Mouse (Mus musculus): ENCODE results near the gene Gadd45a. TPM values are rescaled to one million over a fixed set of nuclear protein-coding genes. Genes with fewer than 3 reads are reported as not detected.

Gadd45a gene
- total and polyA plus RNA-seq, 3 experiments, result 12.5 to 26.2 (median 19.5) TPM

DNA sequence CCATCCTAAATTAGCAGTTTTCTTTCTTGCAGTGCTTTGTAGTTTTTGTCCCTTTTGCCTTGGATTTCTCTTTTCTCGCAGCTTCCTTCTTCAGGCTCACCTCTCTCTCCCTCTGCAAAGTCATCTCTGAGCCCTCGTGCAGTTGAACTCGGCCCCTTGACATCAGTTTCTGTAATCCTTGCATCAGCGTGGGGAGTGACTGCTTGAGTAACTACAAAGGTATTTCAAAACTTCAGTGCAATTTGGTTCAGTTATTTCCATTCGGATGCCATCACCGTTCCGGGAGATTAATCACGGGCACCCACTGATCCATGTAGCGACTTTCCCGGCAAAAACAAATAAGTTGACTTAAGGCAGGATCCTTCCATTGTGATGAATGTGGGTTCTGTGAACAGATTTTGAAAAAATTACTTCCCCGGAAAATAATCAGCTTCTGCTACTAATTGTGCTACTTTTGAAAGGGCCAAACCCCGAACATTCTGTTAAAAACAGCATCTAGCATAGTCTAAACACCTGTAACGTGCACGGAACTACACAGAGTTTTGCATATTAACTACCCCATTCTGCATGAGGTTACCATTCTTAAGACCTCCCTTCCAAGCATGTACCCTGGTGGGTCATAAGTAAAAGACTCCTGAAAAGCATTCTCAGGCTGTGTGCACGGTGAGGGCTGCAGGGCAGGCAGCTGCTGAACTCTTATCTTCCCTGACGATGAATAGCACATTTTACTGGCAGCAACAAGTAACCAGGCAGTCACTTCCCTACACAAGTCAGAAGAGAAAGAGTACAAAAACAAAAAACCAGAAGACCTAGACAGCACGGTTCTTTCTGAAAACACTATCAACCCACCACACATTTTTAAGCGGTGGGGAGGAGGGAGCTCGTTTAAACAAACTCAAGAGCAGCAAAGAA is 1.6 kb downstream of the Gadd45a start:
- dilution Hi-C loops (cut with MboI; ENCODE audit: extremely low pct_ligation_motif_present, extremely low pct_unique_long_range_greater_than_20kb, low sequenced_read_pairs) (no loop called here), in situ Hi-C loops (cut with MboI; ENCODE audit: low pct_ligation_motif_present, low pct_unique_long_range_greater_than_20kb, low sequenced_read_pairs) (no loop called here)
- H3K9me3 ChIP-seq (replicated peaks; ENCODE audit: low read length), result no peaks in the 10 kb centered on the region
- H3K79me2 ChIP-seq (replicated peaks; ENCODE audit: control insufficient read depth, extremely low read depth, insufficient read depth, poor library complexity, severe bottlenecking), result no peaks in the 10 kb centered on the region; the same call in 1 of the 2 replicates
- peaks cover 5 to 26% of the 10 kb centered on the region in 2 experiments for H3K4me1 ChIP-seq (ENCODE audit: control insufficient read depth in 1 of 2, insufficient read depth in 2 of 2)
- peak overlapping the region; percentile 98 for H3K9ac ChIP-seq (ENCODE audit: insufficient read depth, low read depth)
- peak; percentile 64 for DNase-seq (ENCODE audit: extremely low read depth)
- peak overlapping the region; percentile 88 for H3K27ac ChIP-seq (ENCODE audit: insufficient read depth, low read depth)
- H3K4me2 ChIP-seq (ENCODE audit: insufficient read depth, low read depth, poor library complexity, severe bottlenecking), result peak overlapping the region; percentile 65
- peaks cover 4 to 7% of the 10 kb centered on the region in 2 experiments for H3K36me3 ChIP-seq (replicated peaks in 1 of 2; ENCODE audit: control insufficient read depth in 1 of 2, insufficient read depth in 1 of 2, low read length in 1 of 2)
- peak overlapping the region; percentile 41 to 99 (median 86) for H3K4me3 ChIP-seq (replicated peaks in 1 of 3; ENCODE audit: low read depth in 2 of 3, low read length in 2 of 3, poor library complexity in 1 of 3)
- no peaks in the 10 kb centered on the region for H3K27me3 ChIP-seq (replicated peaks)
- peak; percentile 74; the same call in 1 of the 2 replicates for TF ChIP-seq MXI1 (IDR thresholded peaks at IDR 0.05; ENCODE audit: low read depth, low read length)
- TF ChIP-seq CHD1 (IDR thresholded peaks at IDR 0.05; ENCODE audit: low read depth, low read length), result 0 out of 2 replicates have a peak, but pooled peaks have one; percentile 42
- no peak for TF ChIP-seq JUND (conservative IDR thresholded peaks at IDR 0.05; ENCODE audit: low read depth, low read length)
- 0 out of 2 replicates have a peak, but pooled peaks have one; percentile 37 for TF ChIP-seq BHLHE40 (IDR thresholded peaks at IDR 0.05; ENCODE audit: low read depth, low read length)
- TF ChIP-seq TCF12 (IDR thresholded peaks at IDR 0.05; ENCODE audit: low read depth, low read length), result peak; percentile 31; the same call in 1 of the 2 replicates
- TF ChIP-seq MYC (IDR thresholded peaks at IDR 0.05; ENCODE audit: low read depth, low read length), result no peak; the same call in 1 of the 2 replicates

DNA sequence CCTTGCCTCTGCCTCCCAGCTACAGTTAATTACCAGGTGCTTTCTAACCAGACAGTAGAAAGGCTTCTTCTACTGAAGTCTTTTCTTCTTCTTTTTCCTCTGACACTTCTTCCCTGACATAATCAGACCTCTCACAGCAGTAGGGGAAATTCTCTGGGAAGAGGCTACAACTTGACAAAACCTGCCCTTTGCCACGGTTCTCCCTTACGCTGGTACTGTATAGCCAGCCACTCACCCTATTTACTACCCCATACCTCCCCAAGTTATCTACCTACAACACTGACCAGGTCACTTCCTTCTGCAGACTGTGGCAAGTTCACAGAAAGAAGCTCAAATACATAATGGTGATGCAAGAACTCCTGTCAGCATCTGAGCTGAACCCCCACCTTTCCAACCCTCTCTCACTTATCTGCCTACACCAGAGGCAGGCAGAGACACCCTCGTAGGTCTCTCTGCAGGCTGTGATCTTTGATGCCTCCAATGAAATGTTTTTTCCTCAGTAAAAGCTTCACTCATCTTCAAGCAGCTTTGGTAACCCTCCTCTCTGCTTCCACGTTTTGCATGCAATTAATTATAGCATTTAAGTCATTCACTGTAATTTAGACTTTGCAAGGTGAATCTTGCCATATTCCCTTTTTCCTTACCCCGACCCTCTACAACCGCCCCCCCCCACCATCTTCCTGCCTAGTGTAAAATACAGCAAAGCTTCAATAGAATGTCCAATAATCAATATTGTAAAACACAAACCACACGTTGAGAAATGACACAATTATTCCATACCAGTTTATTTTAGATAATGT is 2.7 kb downstream of the Gadd45a start:
- dilution Hi-C loops (cut with MboI; ENCODE audit: extremely low pct_ligation_motif_present, extremely low pct_unique_long_range_greater_than_20kb, low sequenced_read_pairs) (no loop called here), in situ Hi-C loops (cut with MboI; ENCODE audit: low pct_ligation_motif_present, low pct_unique_long_range_greater_than_20kb, low sequenced_read_pairs) (no loop called here)
- H3K27ac ChIP-seq (ENCODE audit: insufficient read depth, low read depth), result peak overlapping the region; percentile 28; the same call in 1 of the 2 replicates
- TF ChIP-seq EP300 (IDR thresholded peaks at IDR 0.05; ENCODE audit: low read length), result no peak
- TF ChIP-seq POLR2A (IDR thresholded peaks at IDR 0.05; ENCODE audit: low read depth, low read length), result no peak
- no peak for TF ChIP-seq MAZ (IDR thresholded peaks at IDR 0.05; ENCODE audit: low read depth, low read length)
- no peak for TF ChIP-seq CTCF (conservative IDR thresholded peaks at IDR 0.05 in 1 of 2, IDR thresholded peaks at IDR 0.05 in 1 of 2; ENCODE audit: low read depth in 2 of 2, low read length in 2 of 2)
- TF ChIP-seq HCFC1 (IDR thresholded peaks at IDR 0.05; ENCODE audit: low read depth, low read length), result no peak
- no peak for TF ChIP-seq NRF1 (IDR thresholded peaks at IDR 0.05; ENCODE audit: low read depth, low read length)
- TF ChIP-seq KAT2A (IDR thresholded peaks at IDR 0.05; ENCODE audit: insufficient replicate concordance, low read length), result no peak
- TF ChIP-seq NELFE (IDR thresholded peaks at IDR 0.05; ENCODE audit: low read depth, low read length), result no peak
- TF ChIP-seq MAX (IDR thresholded peaks at IDR 0.05; ENCODE audit: low read length), result no peak
- no peak for TF ChIP-seq MEF2A (IDR thresholded peaks at IDR 0.05; ENCODE audit: borderline replicate concordance, low read depth, low read length)
- TF ChIP-seq ZC3H11A (IDR thresholded peaks at IDR 0.05; ENCODE audit: low read depth, low read length), result no peak
- no peak for TF ChIP-seq UBTF (IDR thresholded peaks at IDR 0.05; ENCODE audit: low read depth, low read length)
- TF ChIP-seq USF2 (conservative IDR thresholded peaks at IDR 0.05; ENCODE audit: low read depth, low read length), result no peak
- TF ChIP-seq ZNF384 (IDR thresholded peaks at IDR 0.05; ENCODE audit: low read depth, low read length), result no peak
- TF ChIP-seq E2F4 (IDR thresholded peaks at IDR 0.05; ENCODE audit: insufficient replicate concordance, low read depth, low read length), result no peak
- peak overlapping the region; percentile 86 for H3K9ac ChIP-seq (ENCODE audit: insufficient read depth, low read depth)
- no peak for DNase-seq (ENCODE audit: extremely low read depth)
- peak overlapping the region; percentile 87 for H3K4me2 ChIP-seq (ENCODE audit: insufficient read depth, low read depth, poor library complexity, severe bottlenecking)
- peaks cover 5 to 26% of the 10 kb centered on the region in 2 experiments for H3K4me1 ChIP-seq (ENCODE audit: control insufficient read depth in 1 of 2, insufficient read depth in 2 of 2)
- H3K36me3 ChIP-seq (replicated peaks in 1 of 2; ENCODE audit: control insufficient read depth in 1 of 2, insufficient read depth in 1 of 2, low read length in 1 of 2), result peaks cover 4 to 7% of the 10 kb centered on the region in 2 experiments
- H3K27me3 ChIP-seq (replicated peaks), result no peaks in the 10 kb centered on the region
- no peaks in the 10 kb centered on the region; the same call in 1 of the 2 replicates for H3K79me2 ChIP-seq (replicated peaks; ENCODE audit: control insufficient read depth, extremely low read depth, insufficient read depth, poor library complexity, severe bottlenecking)
- H3K4me3 ChIP-seq (replicated peaks in 1 of 3; ENCODE audit: low read depth in 2 of 3, low read length in 2 of 3, poor library complexity in 1 of 3), result peak overlapping the region; percentile 28 to 86 (median 41)
- no peaks in the 10 kb centered on the region for H3K9me3 ChIP-seq (replicated peaks; ENCODE audit: low read length)
